ENCODE assay signal across 1 mouse cellular context in the genomic region with DNA sequence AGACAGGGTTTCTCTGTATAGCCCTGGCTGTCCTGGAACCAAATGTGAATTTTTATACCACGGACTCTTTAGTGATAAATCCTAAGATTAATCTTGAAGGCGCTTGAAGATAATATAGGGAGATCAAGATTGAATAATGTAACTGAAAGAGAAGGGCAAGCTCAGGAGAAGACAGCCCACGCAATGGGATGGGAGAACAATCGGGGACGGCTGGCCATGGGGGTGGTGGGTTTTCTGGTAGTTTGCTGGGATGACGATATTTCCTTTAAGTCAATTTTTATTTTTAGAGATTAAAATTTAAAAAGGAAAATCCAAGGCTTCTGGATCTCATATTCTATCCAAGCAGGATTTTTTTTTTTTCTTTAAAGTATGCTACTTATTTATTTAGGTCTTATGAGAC.
TF ChIP-seq lines count a peak whose summit lies in the region.

No protein-coding gene starts in this region.

TF ChIP-seq in CH12.LX, 34 proteins besides CTCF, POLR2A, EP300 and RAD21:
- no peak for TF ChIP-seq ZKSCAN1 (IDR thresholded peaks at IDR 0.05; ENCODE audit: borderline replicate concordance, low read depth, low read length)
- no peak for TF ChIP-seq MEF2A (IDR thresholded peaks at IDR 0.05; ENCODE audit: borderline replicate concordance, low read depth, low read length)
- TF ChIP-seq RCOR1 (conservative IDR thresholded peaks at IDR 0.05; ENCODE audit: low read depth, low read length): no peak
- TF ChIP-seq NELFE (IDR thresholded peaks at IDR 0.05; ENCODE audit: low read depth, low read length): no peak
- TF ChIP-seq ZC3H11A (IDR thresholded peaks at IDR 0.05; ENCODE audit: low read depth, low read length): no peak
- no peak for TF ChIP-seq GABPA (IDR thresholded peaks at IDR 0.05; ENCODE audit: insufficient replicate concordance, low read depth, low read length)
- no peak for TF ChIP-seq TCF12 (IDR thresholded peaks at IDR 0.05; ENCODE audit: low read depth, low read length)
- TF ChIP-seq ELF1 (IDR thresholded peaks at IDR 0.05; ENCODE audit: low read depth, low read length): no peak
- TF ChIP-seq MYC (IDR thresholded peaks at IDR 0.05; ENCODE audit: low read depth, low read length): no peak
- TF ChIP-seq UBTF (IDR thresholded peaks at IDR 0.05; ENCODE audit: low read depth, low read length): no peak
- TF ChIP-seq MAFK (IDR thresholded peaks at IDR 0.05; ENCODE audit: insufficient replicate concordance, low read length): no peak
- TF ChIP-seq MAX (IDR thresholded peaks at IDR 0.05; ENCODE audit: low read length): no peak
- no peak for TF ChIP-seq BHLHE40 (IDR thresholded peaks at IDR 0.05; ENCODE audit: low read depth, low read length)
- no peak for TF ChIP-seq TBP (conservative IDR thresholded peaks at IDR 0.05; ENCODE audit: low read depth, low read length)
- no peak for TF ChIP-seq CHD2 (IDR thresholded peaks at IDR 0.05; ENCODE audit: low read length)
- no peak for TF ChIP-seq JUND (conservative IDR thresholded peaks at IDR 0.05; ENCODE audit: low read depth, low read length)
- TF ChIP-seq POLR2AphosphoS2 (IDR thresholded peaks at IDR 0.05; ENCODE audit: low read depth, low read length): no peak
